10 mouse cellular contexts compared by ENCODE assay signal in the genomic region with DNA sequence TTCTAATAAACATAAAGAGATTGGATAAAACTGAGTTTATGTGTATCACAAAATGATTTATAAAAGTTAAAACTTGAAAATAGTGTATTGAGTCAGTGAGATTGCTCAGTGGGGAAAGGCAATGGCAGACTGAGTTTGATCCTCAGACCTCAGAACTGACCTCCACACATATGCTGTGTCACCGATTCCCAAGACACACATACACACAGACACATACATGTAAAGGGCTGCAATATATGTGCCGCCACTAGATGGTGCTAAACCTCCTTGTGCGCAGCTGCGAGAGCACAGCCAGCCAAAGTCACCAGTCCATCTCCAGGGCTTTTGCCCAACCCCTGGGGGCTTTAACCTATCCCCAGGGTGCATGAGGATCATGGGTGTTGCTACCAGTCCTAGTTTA. TPM values are rescaled to one million over a fixed set of nuclear protein-coding genes. Genes with fewer than 3 reads are reported as not detected.
DNase-seq lines count a peak whose midpoint lies in the region; ATAC-seq and TF ChIP-seq lines count a peak whose summit lies in the region.
"Not testable (repeated sequence)": the region's sequence is repeated elsewhere in the genome, so short reads cannot be mapped to it uniquely, and the experiment has no call there.
"Had no signal": no experiment of that assay in that cellular context is flagged by ENCODE, and none has a peak within 500 bp of the region (broad histone marks: within the 10 kb centered on the region; RNA-seq: fewer than 3 reads in every experiment).

No protein-coding gene starts in this region.

- TF ChIP-seq EP300 in liver, embryonic 14.5 days (IDR thresholded peaks at IDR 0.05; ENCODE audit: low read depth): not testable (repeated sequence)

- H3K4me3 ChIP-seq in forebrain, embryonic 11.5 days (ENCODE audit: low read depth, low read length); hindbrain, embryonic 12.5 days; kidney, embryonic 15.5 days (replicated peaks); liver, embryonic 14.5 days (ENCODE audit: insufficient read depth in 1 of 2, low read depth in 2 of 2, low read length in 2 of 2); neural tube, embryonic 11.5 days (ENCODE audit: low read depth, low read length): not testable (repeated sequence)

- WGBS in forebrain, embryonic 11.5 days: no CpG with 5 or more reads among the region's 4 CpGs
- WGBS in hindbrain, embryonic 12.5 days: no CpG with 5 or more reads among the region's 4 CpGs
- WGBS in kidney, embryonic 15.5 days: no CpG with 5 or more reads among the region's 4 CpGs
- no CpG with 5 or more reads among the region's 4 CpGs for WGBS in liver, embryonic 14.5 days (ENCODE audit: insufficient replicate concordance)
- WGBS in neural tube, embryonic 11.5 days: no CpG with 5 or more reads among the region's 4 CpGs

- not testable (repeated sequence) for H3K27ac ChIP-seq in forebrain, embryonic 11.5 days (ENCODE audit: low read depth, low read length); hindbrain, embryonic 12.5 days; kidney, embryonic 15.5 days; liver, embryonic 14.5 days; neural tube, embryonic 11.5 days (ENCODE audit: low read depth, low read length)

- H3K9ac ChIP-seq in forebrain, embryonic 11.5 days (ENCODE audit: low read length); hindbrain, embryonic 12.5 days; kidney, embryonic 15.5 days; liver, embryonic 14.5 days (replicated peaks); neural tube, embryonic 11.5 days (ENCODE audit: low read length): not testable (repeated sequence)

- not testable (repeated sequence) for H3K4me1 ChIP-seq in forebrain, embryonic 11.5 days (replicated peaks; ENCODE audit: control insufficient read depth, insufficient read depth, low read length); hindbrain, embryonic 12.5 days; kidney, embryonic 15.5 days; liver, embryonic 14.5 days (replicated peaks; ENCODE audit: control insufficient read depth in 2 of 2, insufficient read depth in 2 of 2, low read length in 1 of 2); neural tube, embryonic 11.5 days (ENCODE audit: control insufficient read depth, insufficient read depth, low read length)

- H3K4me2 ChIP-seq in forebrain, embryonic 11.5 days (ENCODE audit: low read depth, low read length, severe bottlenecking); hindbrain, embryonic 12.5 days (replicated peaks); kidney, embryonic 15.5 days; liver, embryonic 14.5 days (ENCODE audit: low read depth); neural tube, embryonic 11.5 days (ENCODE audit: low read depth): not testable (repeated sequence)

- H3K9me3 ChIP-seq in forebrain, embryonic 11.5 days (ENCODE audit: control insufficient read depth, low read length); hindbrain, embryonic 12.5 days (replicated peaks); kidney, embryonic 15.5 days (replicated peaks); liver, embryonic 14.5 days (ENCODE audit: control insufficient read depth, low read length); neural tube, embryonic 11.5 days (ENCODE audit: control insufficient read depth, low read length): not testable (repeated sequence)

- DNase-seq in forebrain, embryonic 11.5 days (ENCODE audit: low spot score); liver, embryonic 14.5 days (ENCODE audit: low read depth in 3 of 3, low spot score in 3 of 3); neural tube, embryonic 11.5 days (ENCODE audit: low spot score): not testable (repeated sequence)

- not testable (repeated sequence) for H3K36me3 ChIP-seq in forebrain, embryonic 11.5 days (ENCODE audit: control insufficient read depth, insufficient read depth, low read length); hindbrain, embryonic 12.5 days; kidney, embryonic 15.5 days; liver, embryonic 14.5 days (replicated peaks; ENCODE audit: control insufficient read depth, insufficient read depth, low read depth); neural tube, embryonic 11.5 days (ENCODE audit: control insufficient read depth, insufficient read depth, low read length)

- peak; percentile 79 for ATAC-seq in forebrain, embryonic 11.5 days (replicated peaks; ENCODE audit: low FRiP score)
- ATAC-seq in granulocyte monocyte progenitor cell, adult 5-6 weeks (replicated peaks; ENCODE audit: poor library complexity, severe bottlenecking): peak; percentile 81
- peak; percentile 50; the same call in 1 of the 2 replicates for ATAC-seq in hindbrain, embryonic 12.5 days (ENCODE audit: low FRiP score)
- ATAC-seq in kidney, embryonic 15.5 days (replicated peaks; ENCODE audit: low FRiP score): peak; percentile 79; the same call in 1 of the 2 replicates
- ATAC-seq in liver, embryonic 14.5 days (ENCODE audit: insufficient read depth): peak; percentile 53; the same call in 1 of the 2 replicates
- ATAC-seq in megakaryocyte progenitor cell, adult 5-6 weeks (replicated peaks; ENCODE audit: poor library complexity): peak; percentile 82
- peak; percentile 77 for ATAC-seq in neural tube, embryonic 11.5 days (ENCODE audit: insufficient read depth, low FRiP score, low TSS enrichment)

- not testable (repeated sequence) for TF ChIP-seq CTCF in liver, embryonic 14.5 days (IDR thresholded peaks at IDR 0.05; ENCODE audit: low read depth)

- H3K27me3 ChIP-seq in forebrain, embryonic 11.5 days (ENCODE audit: control insufficient read depth, insufficient read depth, low read length); hindbrain, embryonic 12.5 days; kidney, embryonic 15.5 days; liver, embryonic 14.5 days (ENCODE audit: control insufficient read depth, insufficient read depth, low read length); neural tube, embryonic 11.5 days (ENCODE audit: control insufficient read depth, insufficient read depth, low read length): not testable (repeated sequence)

RNA-seq across cellular contexts. Expression of a gene that starts 1.4 kb away (rescaled TPM):
- polyA plus RNA-seq in forebrain, embryonic 11.5 days (2014; fragmentation: Nextera tagmentation; extraction: Ambion mirVana): 0.04 and 0.23 TPM in 2 replicates
- total RNA-seq in granulocyte monocyte progenitor cell, adult 5-6 weeks (2014; fragmentation: Nextera tagmentation): 10.6 and 15.7 TPM in 2 replicates
- 36.4 and 44.4 TPM in 2 replicates for total RNA-seq in granulocyte monocyte progenitor cell, adult 5-6 weeks (2017)
- 0.21 and 0.36 TPM in 2 replicates for polyA plus RNA-seq in hindbrain, embryonic 12.5 days (2016; fragmentation: Nextera tagmentation; extraction: Ambion mirVana)
- polyA plus RNA-seq in kidney, embryonic 15.5 days (2015; fragmentation: Nextera tagmentation; extraction: Ambion mirVana): 0.37 and 0.69 TPM in 2 replicates
- polyA plus RNA-seq in liver, embryonic 14.5 days (2012; rRNA removed): 0.12 and 0.35 TPM in 2 replicates
- 0.40 and 0.42 TPM in 2 replicates for polyA plus RNA-seq in liver, embryonic 14.5 days (2014; fragmentation: Nextera tagmentation; extraction: Ambion mirVana)
- 17.0 and 19.5 TPM in 2 replicates for total RNA-seq in megakaryocyte progenitor cell, adult 5-6 weeks (2015)
- 30.7 and 44.4 TPM in 2 replicates for total RNA-seq in megakaryocyte progenitor cell, adult 5-6 weeks (2017)
- 0.04 and 0.05 TPM in 2 replicates for polyA plus RNA-seq in neural tube, embryonic 11.5 days (2014; fragmentation: Nextera tagmentation; extraction: Ambion mirVana)
- polyA plus RNA-seq: erythroblast, embryonic 14.5 days; hindbrain, embryonic 13.5 days; limb, embryonic 15.5 days had no signal
